Mouse (Mus musculus) frontal cortex, postnatal 25 days (tissue): ENCODE data around the gene Adgrl3.

Source experiments
- DNase-seq, 2 experiments: peaks; one replicate each; pipeline ENCODE4 v3.0.0; 2022; ENCODE audit warnings: low spot score in 2 of 2

Adgrl3 gene

GRCm38 (mm10) chr5:81019590-81020254 lies at the start of gene Adgrl3:
Gene Adgrl3, plus strand, starts transcription at chr5:81020138.
- DNase-seq: peak; percentile 63 to 68

DNA sequence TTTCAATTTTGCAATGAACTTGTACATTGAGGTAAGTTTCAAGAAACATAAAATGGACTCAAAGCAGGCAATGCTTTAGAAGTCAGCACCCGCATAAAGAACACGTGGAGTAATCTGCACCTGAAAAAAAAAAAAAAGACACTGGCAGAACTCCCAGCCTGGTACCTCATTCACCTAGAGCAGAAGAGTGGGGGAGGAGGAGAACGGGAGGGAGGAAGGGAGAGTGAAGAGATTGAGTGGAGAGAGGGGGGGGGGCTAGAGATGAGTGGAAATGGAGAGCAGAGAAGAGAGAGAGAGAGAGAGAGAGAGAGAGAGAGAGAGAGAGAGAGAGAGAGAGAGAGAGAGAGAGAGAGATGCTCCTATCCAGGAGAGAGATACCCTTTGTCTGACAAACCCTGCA lies 772 bp upstream of the Adgrl3 start:
- DNase-seq: no peak

DNA sequence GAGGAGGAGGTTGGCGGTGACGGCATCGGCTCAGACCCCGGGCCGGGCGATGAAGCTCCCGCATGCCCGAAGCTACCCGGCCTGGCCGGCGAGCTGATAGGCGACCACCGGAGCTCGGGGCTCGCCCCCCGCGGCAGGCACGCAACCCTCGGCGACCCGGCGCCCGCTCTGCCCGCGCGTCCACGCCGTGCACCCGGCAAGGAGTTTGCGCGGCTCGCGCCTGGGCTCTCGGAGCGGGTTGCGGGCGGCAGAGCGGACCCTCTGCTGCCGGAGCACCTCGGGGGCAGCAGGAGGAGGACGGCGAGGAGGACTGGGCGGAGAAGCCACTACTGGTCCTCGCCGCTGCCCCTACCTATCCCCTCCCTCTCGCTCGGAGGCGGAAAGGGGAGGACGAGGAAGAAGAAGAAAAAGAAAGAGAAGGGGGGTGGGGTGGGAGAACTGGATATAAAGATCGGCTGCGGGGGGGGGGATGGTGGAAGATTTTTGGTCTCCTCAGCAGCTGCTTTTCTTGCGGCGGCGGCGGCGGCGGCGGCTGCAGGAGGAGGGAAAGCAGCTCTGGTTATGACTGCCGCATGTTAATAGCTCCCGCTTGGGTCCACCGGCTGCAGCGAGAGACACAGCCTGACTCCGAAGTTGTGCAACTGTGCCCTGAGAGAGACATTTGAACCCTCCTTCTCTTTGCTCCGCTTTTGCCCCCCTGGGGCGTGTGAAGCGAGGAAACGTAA lies 505 bp downstream of the Adgrl3 start:
- DNase-seq: peak; percentile 42 to 50

DNA sequence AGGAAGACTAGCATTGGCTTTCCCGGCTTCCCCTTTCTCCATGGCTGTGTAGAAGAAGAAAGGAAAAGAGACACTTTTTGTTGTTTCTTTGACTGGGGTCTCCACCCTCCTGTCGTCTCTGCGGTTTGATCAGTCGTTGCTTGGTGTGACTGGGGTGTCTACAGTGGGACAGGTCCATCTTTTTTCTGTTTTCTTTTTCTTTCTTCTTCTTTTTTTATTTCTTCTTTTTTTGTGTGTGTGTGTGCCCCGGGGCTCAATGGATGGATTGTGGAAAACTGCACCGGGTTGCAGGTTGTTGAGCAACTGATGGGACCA lies 1.0 kb downstream of the Adgrl3 start:
- DNase-seq: no peak

GRCm38 (mm10) chr5:81021331-81021863 lies 1.5 kb downstream of the Adgrl3 start:
- peak; percentile 40 to 52 for DNase-seq

- peak; percentile 34 to 36 for DNase-seq
Measured at GRCm38 (mm10) chr5:81021864-81022305, 1.9 kb downstream of the Adgrl3 start.

GRCm38 (mm10) chr5:81022306-81023071 lies 2.6 kb downstream of the Adgrl3 start:
- peak; percentile 38 to 43 for DNase-seq

GRCm38 (mm10) chr5:81023923-81024715 lies 4.2 kb downstream of the Adgrl3 start:
- DNase-seq: no peak

DNA sequence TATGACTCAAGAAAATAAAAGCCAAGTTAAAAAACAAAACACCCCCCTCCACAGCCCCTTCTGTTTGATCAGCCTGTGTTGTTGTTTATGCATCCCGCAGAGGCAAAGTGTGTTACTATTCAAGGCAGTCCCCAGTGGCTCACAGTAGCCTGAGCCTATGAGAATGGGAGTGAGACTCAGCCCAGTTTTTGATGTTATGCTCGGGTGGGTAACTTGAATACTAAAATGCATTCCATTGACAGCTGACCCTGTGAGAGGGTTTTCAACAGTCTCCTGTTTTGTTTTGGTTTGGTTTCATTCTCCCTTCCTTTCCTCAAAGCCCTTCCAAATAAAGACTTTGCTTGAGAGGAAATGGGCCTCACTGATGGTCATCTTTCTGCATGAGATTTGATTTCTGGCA lies 8.9 kb downstream of the Adgrl3 start:
- DNase-seq: no peak

DNA sequence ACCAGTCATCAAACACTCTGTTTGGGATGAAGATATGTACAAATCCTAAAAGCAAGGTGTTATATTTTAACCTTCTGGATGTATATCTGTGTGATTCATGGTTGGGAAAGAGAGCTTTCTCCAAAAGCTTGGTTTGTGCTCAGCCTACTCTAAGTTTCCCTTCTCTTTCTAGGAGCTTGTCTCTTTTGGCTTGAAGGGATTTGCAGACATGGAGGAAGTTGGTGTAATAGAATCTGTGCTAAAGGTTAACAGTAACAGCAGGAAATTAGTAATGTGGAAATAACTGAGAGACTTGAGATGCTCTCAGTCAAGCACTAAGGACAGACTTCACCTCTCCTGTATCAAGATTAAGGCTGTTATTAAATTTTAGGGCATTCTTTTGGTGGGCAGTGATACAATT lies 17.2 kb downstream of the Adgrl3 start:
- no peak for DNase-seq

GRCm38 (mm10) chr5:81043875-81044274 lies 23.9 kb downstream of the Adgrl3 start:
- no peak for DNase-seq

- DNase-seq: no peak
Measured at GRCm38 (mm10) chr5:81046128-81046527, 26.2 kb downstream of the Adgrl3 start.

- DNase-seq: no peak
Measured at GRCm38 (mm10) chr5:81054628-81055027, 34.7 kb downstream of the Adgrl3 start.

DNA sequence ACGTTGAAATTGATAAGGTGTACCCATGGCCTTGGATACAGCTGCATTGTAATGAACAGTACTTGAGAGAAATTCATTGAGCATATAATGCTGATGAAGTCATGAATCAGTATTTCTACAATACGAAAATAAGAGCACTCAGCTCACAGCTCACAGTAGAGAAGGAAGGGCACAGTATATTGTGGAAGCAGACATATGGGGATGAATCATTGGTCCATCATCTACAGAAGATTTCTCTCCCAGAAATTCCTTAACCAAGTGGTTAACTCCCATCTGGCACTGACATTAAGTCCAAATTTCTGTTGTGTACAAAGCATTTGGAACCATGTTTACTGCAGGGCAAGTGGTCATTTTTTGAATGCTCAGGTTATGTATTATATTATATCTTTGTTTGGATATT lies 35.3 kb downstream of the Adgrl3 start:
- no peak for DNase-seq

GRCm38 (mm10) chr5:81058122-81058521 lies 38.2 kb downstream of the Adgrl3 start:
- DNase-seq: no peak

DNA sequence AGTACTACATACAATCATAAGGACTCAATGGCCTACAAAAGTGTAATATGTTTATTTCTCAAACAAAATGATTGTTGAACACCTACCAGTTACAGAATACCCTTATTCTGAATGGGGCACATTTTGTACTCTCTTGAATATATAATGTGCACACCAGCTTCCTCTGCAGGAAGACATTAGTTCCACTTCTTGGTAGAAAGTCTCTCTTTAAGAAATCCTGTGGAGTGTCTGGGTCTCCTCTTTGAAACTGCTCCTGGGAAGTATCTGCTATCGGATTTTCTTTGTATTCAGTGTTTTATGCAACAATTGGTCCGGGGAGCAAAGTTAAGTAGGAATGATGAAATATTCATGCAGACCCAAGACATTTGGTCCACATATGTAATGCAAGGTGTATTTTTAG lies 41.0 kb downstream of the Adgrl3 start:
- DNase-seq: no peak

GRCm38 (mm10) chr5:81061386-81061785 lies 41.4 kb downstream of the Adgrl3 start:
- no peak for DNase-seq

GRCm38 (mm10) chr5:81064026-81064425 lies 44.1 kb downstream of the Adgrl3 start:
- no peak for DNase-seq

DNA sequence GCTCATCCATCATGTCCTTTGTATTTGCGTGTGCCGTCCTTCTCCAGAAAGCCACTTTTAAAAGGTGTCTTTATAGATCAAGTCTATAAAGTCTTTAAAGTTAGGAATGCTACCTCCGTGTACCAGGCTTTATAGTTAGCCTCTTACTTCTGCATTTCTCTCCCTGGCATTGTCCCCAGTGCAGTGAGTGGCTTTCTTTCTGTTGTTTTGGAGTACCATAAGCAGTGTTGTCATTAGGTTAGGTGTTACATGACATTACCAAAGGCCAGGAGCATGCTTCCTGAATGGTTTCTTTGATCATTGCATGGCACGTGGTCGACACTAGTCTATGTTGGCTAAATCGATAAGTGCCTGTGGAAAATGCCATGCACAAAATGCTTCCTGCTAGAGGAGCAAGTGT lies 48.2 kb downstream of the Adgrl3 start:
- no peak for DNase-seq

DNA sequence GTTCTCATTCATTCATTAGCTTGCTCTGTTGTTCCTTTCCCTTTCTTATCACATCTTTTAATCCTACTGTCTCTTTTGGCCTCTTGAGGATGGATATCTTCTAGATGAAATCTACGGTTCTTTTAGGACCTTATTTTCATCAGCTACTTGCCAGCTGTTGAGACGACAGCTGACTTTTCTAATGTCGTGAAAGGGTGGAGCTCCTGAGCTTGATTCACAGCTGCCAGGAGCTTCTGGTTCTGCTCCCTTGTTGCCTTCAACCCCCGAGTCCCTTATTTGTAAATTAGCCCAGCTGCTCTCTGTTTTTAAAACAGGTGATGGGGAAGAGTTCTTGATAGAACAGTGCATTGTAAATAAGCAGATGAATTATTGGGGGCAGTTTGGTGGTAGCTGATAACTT lies 48.9 kb downstream of the Adgrl3 start:
- DNase-seq: no peak

DNA sequence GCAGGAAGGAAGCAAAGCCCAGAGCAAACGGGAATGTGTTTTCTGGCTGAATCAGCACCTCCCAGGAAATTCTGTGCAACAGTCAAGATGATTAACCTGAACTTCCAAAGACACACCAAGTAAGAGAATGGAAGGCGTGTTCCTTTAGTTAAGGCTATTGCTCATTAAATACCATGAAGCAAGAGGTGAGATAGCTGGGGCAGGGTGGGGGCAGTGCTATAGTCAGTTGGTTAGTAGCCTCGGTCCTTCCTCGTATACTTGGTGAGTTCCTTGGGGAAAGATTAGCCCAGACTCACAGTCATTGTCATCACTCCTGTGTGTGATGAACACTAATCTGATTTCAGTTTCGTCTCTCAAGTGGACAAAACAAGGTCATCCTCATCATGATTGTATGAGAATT lies 53.0 kb downstream of the Adgrl3 start:
- DNase-seq: no peak

DNA sequence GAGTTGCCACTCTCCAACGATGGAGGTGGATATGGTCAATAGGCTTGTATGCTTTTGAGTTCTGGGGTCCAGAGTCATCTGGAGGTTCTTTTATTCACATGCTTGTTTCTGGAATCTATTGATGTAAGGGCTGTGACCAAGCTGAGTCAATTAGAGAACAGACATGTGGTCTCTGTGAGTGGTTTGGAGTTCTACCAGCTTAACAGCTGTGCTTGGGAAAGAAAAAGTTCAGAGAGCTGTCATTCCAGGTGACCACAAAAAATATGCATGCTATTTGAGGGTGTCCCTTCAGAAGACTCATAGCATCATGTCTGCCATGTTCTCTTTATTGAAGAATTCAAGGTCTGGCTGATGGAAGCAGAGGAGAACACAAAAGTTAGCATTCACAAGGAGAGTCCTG lies 53.9 kb downstream of the Adgrl3 start:
- no peak for DNase-seq
